Mouse (Mus musculus) erythroblast, embryonic 14.5 days (primary cell): ENCODE data around the gene Suz12.

Experiments used
- GATA1 ChIP-seq: IDR thresholded peaks from 2 replicates; pipeline ENCODE4 v1.6.1; 2012; ENCODE audit warnings: low read length, inconsistent platforms, mixed read lengths
- TAL1 ChIP-seq: IDR thresholded peaks from 3 replicates; pipeline ENCODE4 v1.6.1; 2012; ENCODE audit warnings: low read length, inconsistent platforms, mixed read lengths

DNA sequence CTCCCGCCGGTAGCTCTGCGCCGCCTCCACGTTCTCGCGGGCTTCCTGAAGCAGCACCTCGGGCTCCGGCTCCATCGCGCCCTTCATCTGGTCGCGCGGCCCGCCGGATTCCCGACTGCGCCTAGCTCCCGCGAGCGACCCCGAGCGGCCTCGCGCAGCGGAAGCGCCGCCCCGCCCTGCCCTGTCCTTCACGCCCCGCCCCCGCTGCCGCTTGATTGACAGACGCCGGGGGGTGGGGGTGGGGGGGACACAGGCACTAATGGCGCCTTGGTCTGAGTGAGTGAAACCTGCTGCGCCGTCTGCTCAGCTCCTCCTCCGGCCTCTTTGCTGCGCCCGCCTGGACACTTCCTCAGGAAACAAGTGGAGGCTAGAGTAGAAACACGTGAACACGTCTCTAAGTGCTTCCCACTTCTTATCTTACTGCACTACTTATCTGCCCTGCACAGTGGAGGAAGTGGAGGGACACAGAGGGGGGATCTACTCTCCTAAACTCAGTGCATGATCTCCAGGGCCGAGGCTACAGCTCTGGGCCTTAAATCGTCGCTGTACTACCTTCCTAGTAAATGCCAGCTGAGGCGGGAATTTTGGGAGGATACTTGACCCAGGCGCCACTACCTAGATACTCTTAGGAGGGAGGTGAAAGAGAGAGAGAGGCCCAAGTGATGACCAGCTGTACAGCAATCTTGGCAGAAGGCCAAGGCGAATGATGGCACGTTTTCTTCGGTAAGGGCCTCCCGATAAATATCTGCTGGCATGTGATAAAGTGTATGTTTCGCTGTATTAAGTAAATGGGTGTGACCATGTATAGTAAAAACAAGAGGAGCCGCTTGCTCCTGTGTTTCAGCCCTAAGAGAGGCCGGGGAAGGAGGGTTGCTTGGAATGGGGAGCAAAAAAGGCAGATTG is 88.2 kb downstream of the Suz12 start, which contains the start of gene Crlf3:
- TF ChIP-seq TAL1: peak; percentile 68
- TF ChIP-seq GATA1: peak; percentile 96
